Mouse (Mus musculus) kidney, adult 9 months (tissue): ENCODE results near the gene Dyrk2.

Source experiments
- DNase-seq: peaks from one replicate; pipeline ENCODE4 v3.0.0; 2022

Dyrk2 gene

DNA sequence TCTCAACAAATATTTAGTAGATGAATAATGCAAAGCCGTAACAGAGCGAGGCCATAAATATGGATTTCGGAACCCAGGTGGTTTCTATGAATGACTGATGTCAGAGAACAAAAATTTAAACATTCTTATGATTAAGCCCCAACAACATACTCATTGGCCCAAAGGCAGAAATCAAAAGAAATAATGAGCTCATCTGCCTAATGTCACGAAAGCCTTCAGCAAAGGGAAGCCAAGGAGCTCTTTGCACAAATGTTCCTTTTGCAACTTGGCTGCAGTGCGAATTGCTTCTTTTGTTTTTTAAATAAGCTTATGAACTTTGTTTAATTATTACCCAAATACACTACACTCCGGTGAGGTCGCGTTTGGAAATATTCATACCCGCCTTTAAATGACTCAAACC lies 29.4 kb downstream of the Dyrk2 start:
- DNase-seq, result no peak

DNA sequence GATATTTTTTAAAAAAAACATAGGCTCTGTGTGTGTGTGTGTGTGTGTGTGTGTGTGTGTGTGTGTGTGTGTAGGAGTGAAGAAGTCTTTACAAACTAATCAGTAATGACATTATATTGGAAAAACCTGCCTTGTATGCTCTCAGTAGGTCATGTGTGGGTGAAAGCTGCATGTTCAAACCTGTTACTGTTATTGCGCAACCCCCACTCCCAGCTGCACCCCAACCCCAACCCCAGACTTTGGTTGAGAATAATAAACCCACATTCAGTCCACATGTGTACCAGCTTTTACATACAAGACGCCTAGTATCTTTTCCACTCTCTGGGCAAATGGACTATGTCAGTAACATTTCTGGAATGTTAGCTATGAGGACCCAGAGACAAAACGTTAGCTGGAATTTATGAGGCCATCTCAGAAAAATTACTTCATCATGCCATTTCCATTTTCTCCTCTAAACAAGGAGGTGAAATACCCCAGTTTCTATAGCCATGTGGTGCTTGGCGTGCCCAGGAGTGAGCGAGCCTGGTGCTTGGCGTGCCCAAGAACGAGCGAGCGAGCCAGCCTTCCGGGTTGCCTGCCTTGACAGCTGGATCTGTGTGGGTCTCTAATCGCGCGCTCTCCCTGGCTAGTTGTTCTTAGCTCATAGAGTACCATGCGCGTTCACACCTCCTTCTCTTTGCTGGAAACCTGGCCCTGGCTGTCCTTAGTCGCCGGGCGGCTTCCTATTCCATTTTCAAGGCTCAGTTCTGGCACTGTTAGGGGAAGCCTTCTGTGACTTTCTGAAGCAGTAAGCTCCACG lies 30.5 kb downstream of the Dyrk2 start:
- DNase-seq, result no peak

DNA sequence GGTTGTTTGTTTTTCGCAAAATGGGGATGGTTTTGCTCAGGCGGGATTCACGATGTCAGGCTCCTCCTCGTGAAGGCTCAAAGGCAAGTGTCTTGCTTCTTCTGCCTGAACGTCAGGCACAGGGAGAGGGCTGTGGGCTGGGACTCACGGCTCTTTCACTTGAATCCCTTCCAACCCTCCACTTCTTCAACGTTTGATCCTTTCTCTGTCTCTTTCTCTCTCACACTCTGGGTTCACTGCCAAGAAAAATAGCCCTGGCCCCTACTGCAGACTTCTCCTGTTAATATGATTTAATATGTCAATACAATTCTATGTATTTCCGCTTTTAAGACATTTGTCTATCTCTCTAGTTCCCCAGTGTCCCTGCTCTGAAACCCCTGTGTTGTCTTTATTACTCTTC lies 32.4 kb downstream of the Dyrk2 start:
- DNase-seq, result no peak

DNA sequence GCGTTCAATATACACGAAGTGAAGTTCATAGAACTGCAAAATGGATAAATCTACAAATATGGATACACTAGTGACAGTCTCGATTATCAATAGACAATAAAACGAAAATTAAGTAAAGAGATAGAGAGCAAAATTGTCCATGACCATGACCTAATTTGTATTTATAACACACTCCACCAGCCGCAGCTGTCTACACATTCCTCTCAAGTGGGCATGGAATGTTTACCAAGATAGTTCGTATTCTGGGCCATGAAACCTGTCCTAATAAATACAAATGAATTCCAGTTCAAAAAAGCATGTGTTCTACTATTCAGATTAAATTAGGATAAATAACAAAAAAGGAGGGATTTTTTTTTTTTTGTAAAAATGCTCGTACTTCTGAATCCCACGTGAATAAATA lies 38.8 kb downstream of the Dyrk2 start:
- no peak for DNase-seq

DNA sequence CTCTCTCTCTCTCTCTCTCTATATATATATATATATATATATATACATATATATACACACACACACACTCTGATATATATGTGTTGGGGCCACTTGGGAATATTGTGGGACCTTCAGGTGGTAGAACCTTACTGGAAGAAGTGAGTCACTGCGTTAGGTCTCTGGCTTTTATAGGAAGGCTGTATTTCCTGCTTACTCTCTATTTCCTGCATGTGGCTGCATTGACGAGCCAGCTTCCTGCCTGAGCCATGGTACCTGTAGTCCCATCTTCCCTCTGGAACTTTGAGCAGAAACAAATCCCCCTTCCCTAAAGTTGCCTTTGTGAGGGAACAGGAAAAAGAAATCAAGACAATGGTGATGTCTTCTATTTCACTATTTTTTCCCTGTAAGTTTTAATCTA lies 40.4 kb downstream of the Dyrk2 start:
- no peak for DNase-seq

DNA sequence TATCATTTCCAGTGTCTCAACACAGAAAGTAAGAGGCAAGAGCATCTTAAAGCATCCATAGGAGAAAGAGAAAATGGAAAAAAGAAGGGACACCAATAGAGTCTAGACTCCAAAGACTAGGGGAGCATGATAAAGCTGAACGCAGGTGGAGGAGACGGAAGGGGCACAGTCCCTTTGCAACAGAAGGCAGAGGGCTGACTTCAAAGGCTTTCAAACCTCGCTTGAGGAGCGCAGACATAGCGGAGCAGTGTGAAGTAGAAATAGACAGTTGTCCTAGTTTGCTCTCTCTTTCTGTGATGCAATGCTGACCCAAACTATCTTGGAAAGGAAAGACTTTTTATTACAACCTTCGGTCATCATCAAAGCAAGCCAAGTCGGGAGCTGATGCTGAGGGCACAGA lies 42.9 kb downstream of the Dyrk2 start:
- no peak for DNase-seq

DNA sequence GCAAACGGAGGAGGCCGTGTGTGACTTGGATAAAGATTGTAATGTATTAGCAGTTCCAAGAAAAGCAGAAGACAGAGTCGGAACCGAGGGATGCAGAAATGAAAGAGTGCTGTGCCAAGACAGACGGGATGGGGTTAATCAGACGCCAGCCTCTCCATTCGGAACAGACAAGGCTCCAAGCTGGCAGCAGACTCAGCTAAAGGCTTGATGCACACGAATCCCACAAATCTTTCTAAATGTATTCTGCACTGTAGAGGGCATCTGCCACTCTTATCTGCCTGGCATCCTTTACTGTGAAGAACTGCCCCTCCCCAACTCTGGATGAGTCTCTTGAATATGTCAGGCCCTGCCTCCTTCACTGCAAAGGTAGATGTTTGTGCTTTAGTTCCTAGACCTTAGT lies 45.2 kb downstream of the Dyrk2 start:
- DNase-seq, result no peak

DNA sequence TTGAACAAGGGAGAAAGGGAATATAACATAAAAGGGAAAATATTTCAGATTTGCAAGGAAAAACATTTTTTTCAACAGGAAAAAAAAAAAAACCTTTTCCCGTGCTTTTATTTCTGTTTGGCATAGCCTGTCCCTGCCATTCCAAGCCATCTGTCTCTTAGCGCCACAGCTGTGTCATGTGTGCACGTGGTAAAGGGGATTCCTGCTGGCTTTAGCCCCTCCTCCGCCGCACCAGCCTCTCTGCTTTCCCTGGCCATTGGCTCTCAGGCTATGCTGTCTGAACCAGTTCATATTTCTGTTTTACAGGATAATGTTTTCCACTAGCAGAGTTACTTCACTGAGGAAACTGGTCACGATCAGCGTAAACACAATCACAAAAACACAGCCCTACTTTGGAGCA lies 49.1 kb downstream of the Dyrk2 start:
- no peak for DNase-seq

DNA sequence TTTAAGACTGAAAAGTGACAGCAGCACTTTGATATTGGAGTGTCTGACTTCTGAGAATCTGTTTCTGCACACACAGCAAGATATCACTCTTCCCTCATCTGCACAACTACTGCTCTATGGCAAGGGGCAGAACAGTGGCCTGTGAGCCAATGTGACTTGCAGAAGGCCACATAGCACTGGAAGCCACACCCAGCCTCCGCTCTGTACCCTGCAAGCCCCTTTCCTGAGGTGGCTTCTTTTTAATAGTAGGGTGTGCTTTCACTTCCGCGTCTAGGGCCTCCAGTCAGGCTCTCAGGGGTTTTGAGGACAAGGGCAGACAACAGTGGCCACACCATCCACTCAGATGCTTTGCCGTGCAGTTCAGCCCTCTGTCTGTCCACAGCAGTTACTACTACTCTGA lies 50.2 kb downstream of the Dyrk2 start:
- no peak for DNase-seq

DNA sequence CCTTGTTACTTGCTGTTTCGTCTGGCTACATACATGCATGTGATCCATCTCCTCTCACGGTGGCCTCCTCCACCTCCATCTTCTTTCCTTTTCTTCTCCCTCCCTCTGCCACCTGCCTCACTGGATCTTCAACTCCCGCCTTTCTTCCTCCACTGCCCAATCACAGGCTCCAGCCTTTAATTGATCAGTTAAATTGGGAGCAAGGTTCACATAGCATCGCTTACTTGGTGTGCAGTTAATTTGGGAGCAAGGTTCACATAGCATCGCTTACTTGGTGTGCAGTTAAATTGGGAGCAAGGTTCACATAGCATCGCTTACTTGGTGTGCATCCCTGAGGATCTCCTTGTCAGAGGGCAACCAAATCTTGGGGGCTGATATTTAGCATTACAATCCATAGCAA lies 52.9 kb downstream of the Dyrk2 start:
- peak; percentile 68 for DNase-seq

DNA sequence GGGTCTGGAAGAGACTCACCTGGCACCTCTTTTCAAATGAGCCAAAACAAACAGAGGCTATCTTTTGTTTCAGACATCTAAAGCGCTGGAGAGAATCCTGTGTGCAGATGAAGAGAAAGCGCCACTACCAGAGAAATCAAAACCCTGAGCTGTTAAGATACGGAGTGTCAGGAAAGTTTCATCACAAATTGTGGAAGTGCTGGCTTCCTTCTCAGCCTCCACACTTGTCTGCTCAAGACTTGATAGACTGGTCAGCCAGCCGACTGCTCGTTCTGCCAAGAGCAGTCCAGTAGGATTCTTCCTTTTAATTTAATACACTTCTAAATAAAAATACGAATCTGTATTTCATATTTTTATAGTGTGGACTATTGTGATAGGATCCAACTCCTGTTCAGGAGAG lies 58.1 kb downstream of the Dyrk2 start:
- DNase-seq, result no peak

DNA sequence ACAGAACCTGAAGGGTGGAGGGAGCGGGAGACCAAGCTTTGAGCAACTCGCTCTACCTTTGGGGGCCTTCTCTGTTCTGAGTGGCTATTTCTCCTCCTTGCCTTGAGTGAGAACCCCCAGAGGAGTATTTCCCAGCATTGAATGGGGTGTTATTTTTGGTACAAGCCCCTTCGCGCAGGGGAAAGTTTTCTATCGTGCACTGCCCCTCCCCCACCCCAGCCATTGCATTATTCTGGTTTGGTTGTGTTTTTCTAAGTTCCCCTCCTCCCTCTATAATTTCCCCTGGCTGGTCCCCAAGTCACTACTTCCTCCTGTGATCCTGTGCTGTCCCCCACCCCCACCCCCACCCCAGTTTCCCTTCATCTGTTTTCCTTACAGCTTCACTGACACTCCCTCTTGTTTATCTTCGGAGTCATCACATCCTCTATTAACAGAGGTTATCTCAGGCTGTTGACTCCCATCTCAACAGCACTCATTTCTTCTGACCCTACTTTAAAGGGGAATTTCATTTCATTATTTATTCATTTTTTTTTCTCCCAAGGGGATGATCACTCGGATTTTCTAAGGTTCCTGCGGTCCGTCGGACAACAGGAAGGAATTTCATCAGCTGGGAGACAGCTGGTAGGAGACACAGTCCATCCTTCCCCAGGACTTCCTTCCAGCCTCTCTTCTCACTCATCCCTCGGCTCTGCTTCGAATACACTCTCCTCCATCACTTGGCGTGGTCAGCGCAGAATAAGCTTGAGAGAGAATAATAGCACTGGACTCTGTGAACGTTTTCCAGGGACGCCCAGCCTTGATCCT lies 58.9 kb downstream of the Dyrk2 start:
- peak; percentile 52 for DNase-seq
